In genomic region chr13:96507541-96507940, GRCm38 (mm10) we compare ENCODE assay signal across 22 mouse cellular contexts. TPM values are rescaled to one million over a fixed set of nuclear protein-coding genes. Genes with fewer than 3 reads are reported as not detected.
"Had no signal": no experiment of that assay in that cellular context is flagged by ENCODE, and none has a peak within 500 bp of the region (broad histone marks: within the 10 kb centered on the region; RNA-seq: fewer than 3 reads in every experiment).

No protein-coding gene starts in this region.

- H3K9ac ChIP-seq: liver, embryonic 13.5 days; liver, embryonic 15.5 days; liver, postnatal 0 days; midbrain, embryonic 13.5 days; midbrain, embryonic 15.5 days; neural tube, embryonic 12.5 days; stomach, embryonic 15.5 days had no signal

- H3K27me3 ChIP-seq: liver, embryonic 13.5 days; liver, embryonic 15.5 days; megakaryocyte, embryonic 14.5 days; midbrain, embryonic 13.5 days; midbrain, embryonic 15.5 days; neural tube, embryonic 12.5 days; stomach, embryonic 15.5 days had no signal

- H3K36me3 ChIP-seq: midbrain, embryonic 13.5 days; midbrain, embryonic 15.5 days; neural tube, embryonic 12.5 days; stomach, embryonic 15.5 days had no signal

- H3K4me2 ChIP-seq: liver, embryonic 11.5 days; liver, embryonic 13.5 days; liver, embryonic 15.5 days; midbrain, embryonic 11.5 days; midbrain, embryonic 13.5 days; midbrain, embryonic 15.5 days; neural tube, embryonic 12.5 days; stomach, embryonic 15.5 days had no signal

- ATAC-seq: liver, postnatal 0 days; midbrain, embryonic 13.5 days; midbrain, embryonic 15.5 days had no signal

- H3K4me3 ChIP-seq: liver, embryonic 13.5 days; liver, embryonic 15.5 days; megakaryocyte, embryonic 14.5 days; midbrain, embryonic 13.5 days; midbrain, embryonic 15.5 days; neural tube, embryonic 12.5 days; stomach, embryonic 15.5 days had no signal

- H3K9me3 ChIP-seq: liver, embryonic 13.5 days; liver, embryonic 15.5 days; megakaryocyte, embryonic 14.5 days; midbrain, embryonic 13.5 days; midbrain, embryonic 15.5 days; neural tube, embryonic 12.5 days; stomach, embryonic 15.5 days had no signal

- H3K4me1 ChIP-seq: midbrain, embryonic 13.5 days; midbrain, embryonic 15.5 days; neural tube, embryonic 12.5 days had no signal

- DNase-seq: liver; liver, embryonic 13.5 days; liver, postnatal 0 days; right cerebral cortex, postnatal 14 days; thymus, adult 2 months; thymus, postnatal 25 days; thymus, postnatal 4 days had no signal

- H3K27ac ChIP-seq: liver, embryonic 13.5 days; liver, embryonic 15.5 days; macrophage; midbrain, embryonic 13.5 days; midbrain, embryonic 15.5 days; neural tube, embryonic 12.5 days; stomach, embryonic 15.5 days; stomach, postnatal 0 days had no signal

RNA-seq across cellular contexts. Expression of gene Gm17622, which starts 17.0 kb away (rescaled TPM):
- polyA plus RNA-seq: liver, embryonic 11.5 days; liver, embryonic 13.5 days; liver, embryonic 15.5 days; liver, postnatal 0 days; macrophage; midbrain, embryonic 11.5 days; midbrain, embryonic 13.5 days; midbrain, embryonic 15.5 days; midbrain, postnatal 0 days; neural tube, embryonic 12.5 days; neural tube, embryonic 14.5 days; spleen, adult 2 months; stomach, embryonic 15.5 days; stomach, postnatal 0 days; testis, adult 2 months; thymus, adult 2 months; urinary bladder, adult 2 months had no signal

RNA-seq across cellular contexts. Expression of gene Ankdd1b, which starts 36.5 kb away (rescaled TPM):
- polyA plus RNA-seq: liver, embryonic 13.5 days; liver, embryonic 15.5 days; liver, postnatal 0 days; macrophage; midbrain, embryonic 11.5 days; midbrain, embryonic 13.5 days; midbrain, embryonic 15.5 days; midbrain, postnatal 0 days; neural tube, embryonic 14.5 days; spleen, adult 2 months had no signal
